30 mouse cellular contexts compared by ENCODE assay signal in the genomic region with DNA sequence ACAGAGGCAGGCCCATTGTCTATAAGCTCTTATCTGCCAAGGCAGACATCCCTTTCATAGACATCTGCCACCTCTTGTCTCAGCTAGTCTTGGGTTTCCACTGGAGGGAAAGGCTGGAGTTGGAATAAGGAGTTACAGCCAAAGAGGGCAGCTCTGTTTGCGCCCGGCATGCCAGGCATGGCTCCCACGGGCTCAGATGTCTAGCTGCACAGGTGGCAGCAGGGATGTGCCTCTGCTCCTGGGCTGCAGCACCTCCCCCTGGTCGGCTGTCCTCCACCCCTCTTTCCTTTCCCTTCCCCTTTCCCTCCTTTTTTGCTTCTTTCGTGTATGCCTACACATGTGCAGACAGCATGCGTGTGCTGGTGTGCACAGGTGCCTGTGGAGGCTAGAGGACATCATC. TPM values are rescaled to one million over a fixed set of nuclear protein-coding genes. Genes with fewer than 3 reads are reported as not detected.
DNase-seq lines count a peak whose midpoint lies in the region; ATAC-seq and TF ChIP-seq lines count a peak whose summit lies in the region.
"Had no signal": no experiment of that assay in that cellular context is flagged by ENCODE, and none has a peak within 500 bp of the region (broad histone marks: within the 10 kb centered on the region; RNA-seq: fewer than 3 reads in every experiment).

No protein-coding gene starts in this region.

- H3K79me2 ChIP-seq in myocyte (ENCODE audit: control insufficient read depth, insufficient read depth), result no peaks in the 10 kb centered on the region

- WGBS in kidney, postnatal 0 days, result 58% methylated on average over 6 of the region's 6 CpGs

- no peak overlapping the region for H3K9ac ChIP-seq in kidney, postnatal 0 days (ENCODE audit: low read depth, low read length)
- H3K9ac ChIP-seq: embryonic facial prominence, embryonic 13.5 days; forebrain, embryonic 12.5 days; intestine, embryonic 15.5 days; kidney, embryonic 15.5 days; liver, embryonic 15.5 days; lung, embryonic 14.5 days; midbrain, embryonic 12.5 days; stomach, embryonic 15.5 days had no signal

- H3K4me3 ChIP-seq in kidney, postnatal 0 days (replicated peaks; ENCODE audit: low read depth, low read length), result no peak overlapping the region
- H3K4me3 ChIP-seq in myocyte, result no peak overlapping the region
- H3K4me3 ChIP-seq: embryonic facial prominence, embryonic 13.5 days; erythroblast, embryonic 14.5 days; forebrain, embryonic 12.5 days; intestine, embryonic 15.5 days; kidney, embryonic 15.5 days; liver, embryonic 15.5 days; midbrain, embryonic 12.5 days; stomach, embryonic 15.5 days had no signal

- peaks cover 18% of the 10 kb centered on the region for H3K4me1 ChIP-seq in kidney, postnatal 0 days (replicated peaks; ENCODE audit: insufficient read depth, low read length)
- H3K4me1 ChIP-seq: liver, embryonic 15.5 days had no signal

- TF ChIP-seq CTCF in kidney, postnatal 0 days (IDR thresholded peaks at IDR 0.05; ENCODE audit: low read depth), result peak; percentile 45

- no peaks in the 10 kb centered on the region for H3K27me3 ChIP-seq in kidney, postnatal 0 days (ENCODE audit: insufficient read depth, low read length)
- H3K27me3 ChIP-seq in myocyte (ENCODE audit: control insufficient read depth, insufficient read depth, insufficient read length), result no peaks in the 10 kb centered on the region
- H3K27me3 ChIP-seq: embryonic facial prominence, embryonic 13.5 days; intestine, embryonic 15.5 days; kidney, embryonic 15.5 days; liver, embryonic 15.5 days; midbrain, embryonic 12.5 days; stomach, embryonic 15.5 days had no signal

- H3ac ChIP-seq in myocyte (ENCODE audit: control insufficient read depth, insufficient read length), result no peak overlapping the region

- intact Hi-C loops in gastrocnemius, postnatal 14 days (cut with DNase I; ENCODE audit: low total_unique reads), result no loop called here

- ATAC-seq in kidney, postnatal 0 days (replicated peaks; ENCODE audit: low FRiP score, low read depth), result peak; percentile 20; the same call in 1 of the 2 replicates
- ATAC-seq: activated CD4-positive, CD25-positive, alpha-beta regulatory T cell, adult 4 months; hindbrain, postnatal 0 days; intestine, embryonic 15.5 days had no signal

- TF ChIP-seq POLR2A in myocyte (IDR thresholded peaks at IDR 0.05; ENCODE audit: insufficient read length, low read depth), result no peak

- H3K27ac ChIP-seq in kidney, postnatal 0 days, result no peak overlapping the region
- H3K27ac ChIP-seq: embryonic facial prominence, embryonic 13.5 days; forebrain, embryonic 12.5 days; hindbrain, postnatal 0 days; intestine, embryonic 15.5 days; kidney, embryonic 15.5 days; liver, embryonic 15.5 days; midbrain, embryonic 12.5 days; stomach, embryonic 15.5 days had no signal

- DNase-seq in gastrocnemius, postnatal 14 days, result peak; percentile 60
- DNase-seq in gastrocnemius, adult 18-20 months (ENCODE audit: low spot score), result no peak
- DNase-seq in kidney, postnatal 0 days (ENCODE audit: low spot score), result peak; percentile 69
- DNase-seq in kidney, adult 18-20 months, result no peak
- DNase-seq in brain, adult 2 months (ENCODE audit: low read depth, low spot score), result peak; percentile 11
- DNase-seq: adrenal gland, adult 8-10 months; cerebellum, adult 9-10 months; embryo, embryonic 11 days; heart, postnatal 14 days; lung, embryonic 14.5 days; lung, postnatal 14 days; right cerebral cortex, postnatal 14 days had no signal

- H3K4me2 ChIP-seq in kidney, postnatal 0 days (ENCODE audit: low read length), result no peak overlapping the region
- H3K4me2 ChIP-seq in myocyte (ENCODE audit: low read depth), result no peak overlapping the region
- H3K4me2 ChIP-seq: embryonic facial prominence, embryonic 13.5 days; forebrain, embryonic 12.5 days; intestine, embryonic 15.5 days; kidney, embryonic 15.5 days; liver, embryonic 15.5 days; lung, embryonic 14.5 days; midbrain, embryonic 12.5 days; stomach, embryonic 15.5 days had no signal

- H3K36me3 ChIP-seq in kidney, postnatal 0 days (ENCODE audit: insufficient read depth, low read length), result no peaks in the 10 kb centered on the region
- H3K36me3 ChIP-seq in myocyte (ENCODE audit: control insufficient read depth, insufficient read depth), result no peaks in the 10 kb centered on the region
- H3K36me3 ChIP-seq: embryonic facial prominence, embryonic 13.5 days; forebrain, embryonic 12.5 days; intestine, embryonic 15.5 days; kidney, embryonic 15.5 days; liver, embryonic 15.5 days; midbrain, embryonic 12.5 days; stomach, embryonic 15.5 days had no signal

- H3K9me3 ChIP-seq in kidney, postnatal 0 days (replicated peaks; ENCODE audit: low read length), result no peaks in the 10 kb centered on the region
- H3K9me3 ChIP-seq: embryonic facial prominence, embryonic 13.5 days; forebrain, embryonic 12.5 days; intestine, embryonic 15.5 days; kidney, embryonic 15.5 days; liver, embryonic 15.5 days; midbrain, embryonic 12.5 days; stomach, embryonic 15.5 days had no signal

TF ChIP-seq in myocyte, 11 proteins besides CTCF, POLR2A, EP300 and RAD21:
- no peak for TF ChIP-seq USF1 (IDR thresholded peaks at IDR 0.05; ENCODE audit: low read depth)
- TF ChIP-seq POLR2AphosphoS2 (IDR thresholded peaks at IDR 0.05; ENCODE audit: insufficient read length, low read depth), result no peak
- no peak for TF ChIP-seq TCF12 (IDR thresholded peaks at IDR 0.05; ENCODE audit: insufficient read depth, poor library complexity, severe bottlenecking)
- no peak for TF ChIP-seq CEBPB (IDR thresholded peaks at IDR 0.05; ENCODE audit: insufficient read depth, poor library complexity, severe bottlenecking)
- peak in 2 of 3 experiments; percentile 14 to 72 for TF ChIP-seq MYOD1 (IDR thresholded peaks at IDR 0.05; ENCODE audit: control insufficient read depth in 1 of 3, insufficient read length in 2 of 3, low read depth in 2 of 3)
- peak in 2 of 3 experiments; percentile 77 to 86 for TF ChIP-seq MYOG (IDR thresholded peaks at IDR 0.05; ENCODE audit: control insufficient read depth in 1 of 3, insufficient read depth in 1 of 3, insufficient read length in 2 of 3, low read depth in 2 of 3)
- no peak for TF ChIP-seq REST (IDR thresholded peaks at IDR 0.05; ENCODE audit: insufficient read depth, insufficient read length)
- TF ChIP-seq E2F4 (IDR thresholded peaks at IDR 0.05; ENCODE audit: insufficient read depth), result no peak
- TF ChIP-seq MAX (IDR thresholded peaks at IDR 0.05; ENCODE audit: low read depth), result no peak
- no peak for TF ChIP-seq TCF3 (IDR thresholded peaks at IDR 0.05; ENCODE audit: insufficient read length, low read depth)
- no peak for TF ChIP-seq SRF (IDR thresholded peaks at IDR 0.05; ENCODE audit: control insufficient read depth, insufficient read length, low read depth)

RNA-seq across cellular contexts. Expression of gene 1810010D01Rik, which starts 15.1 kb away (rescaled TPM):
- total RNA-seq in gastrocnemius, postnatal 14 days (2021), result under 1 TPM in 1 of 2 experiments, not detected in 1; 0.35 TPM
- total RNA-seq in gastrocnemius, adult 18-20 months (2021), result not detected
- not detected in 2 replicates for polyA plus RNA-seq in kidney, postnatal 0 days (2015; fragmentation: Nextera tagmentation; extraction: Ambion mirVana)
- polyA plus RNA-seq in myocyte (2012; fragmentation: generic; extraction: Trizol), result not detected
- total RNA-seq: CH12.LX; granulocyte monocyte progenitor cell, adult 5-6 weeks; liver, adult 2 months had no signal
- polyA plus RNA-seq: activated CD4-positive, CD25-positive, alpha-beta regulatory T cell, adult 4 months; C2C12; erythroblast, embryonic 14.5 days; heart, embryonic 14.5 days; hindbrain, postnatal 0 days; limb, embryonic 11.5 days; neural tube, embryonic 14.5 days had no signal

Comparison
In these comparisons a context has a peak if more than half of its experiments do, and no peak if none do; other contexts are left out.
1. DNase-seq: peak in gastrocnemius, postnatal 14 days (single experiment), kidney, postnatal 0 days (single experiment) and brain, adult 2 months (single experiment); none in gastrocnemius, adult 18-20 months (single experiment) and kidney, adult 18-20 months (single experiment).